Mouse (Mus musculus) gastrocnemius, postnatal 14 days (tissue): ENCODE results near the gene B3gnt2. TPM values are rescaled to one million over a fixed set of nuclear protein-coding genes. Genes with fewer than 3 reads are reported as not detected.

Experiments used
- DNase-seq: peaks from one replicate; pipeline ENCODE4 v3.0.0; 2021; ENCODE audit warnings: mixed read lengths
- intact Hi-C: fragments of 180-260 bp; cut with DNase I; formaldehyde crosslinking; loops from one replicate; pipeline ENCODE4 v1.15.1; 2025; ENCODE audit warnings: low total_unique reads
- total RNA-seq, 2 experiments: library from RNA; stranded (reverse); gene quantifications; 2 replicates each; pipeline ENCODE4 v1.2.3; 2021

Gene B3gnt2
- total RNA-seq, 2 experiments from 2014 or later, result 4.4 to 5.7 TPM

DNA sequence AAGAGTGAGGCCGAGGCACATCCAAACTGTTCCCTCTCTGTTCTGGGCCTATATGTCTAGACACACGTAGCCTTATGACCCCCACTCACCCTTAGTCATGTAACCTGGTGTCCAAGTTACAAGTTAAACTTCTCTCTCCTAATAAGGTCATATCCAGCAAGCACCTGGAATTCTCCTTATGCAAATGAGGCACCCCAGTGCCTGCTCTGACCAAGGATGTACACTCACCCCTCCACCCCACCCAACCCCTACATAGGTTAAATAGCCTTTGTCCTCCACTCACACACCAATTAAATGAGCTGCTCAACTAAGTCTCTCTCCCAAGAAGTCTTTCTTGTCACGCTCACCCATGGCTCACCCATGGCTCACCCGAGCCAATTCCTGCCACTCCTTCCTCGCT is 69.0 kb downstream of the B3gnt2 start:
- no peak for DNase-seq
- intact Hi-C loops, result no loop called here

- intact Hi-C loops, result no loop called here
- DNase-seq, result no peak
These were observed 72.9 kb downstream of the B3gnt2 start for GRCm38 (mm10) chr11:22787833-22788232.

- DNase-seq, result no peak
- intact Hi-C loops, result no loop called here
These were observed 76.3 kb downstream of the B3gnt2 start for GRCm38 (mm10) chr11:22784477-22784876.

GRCm38 (mm10) chr11:22782705-22783124 is 78.0 kb downstream of the B3gnt2 start:
- no peak for DNase-seq
- intact Hi-C loops, result no loop called here

DNA sequence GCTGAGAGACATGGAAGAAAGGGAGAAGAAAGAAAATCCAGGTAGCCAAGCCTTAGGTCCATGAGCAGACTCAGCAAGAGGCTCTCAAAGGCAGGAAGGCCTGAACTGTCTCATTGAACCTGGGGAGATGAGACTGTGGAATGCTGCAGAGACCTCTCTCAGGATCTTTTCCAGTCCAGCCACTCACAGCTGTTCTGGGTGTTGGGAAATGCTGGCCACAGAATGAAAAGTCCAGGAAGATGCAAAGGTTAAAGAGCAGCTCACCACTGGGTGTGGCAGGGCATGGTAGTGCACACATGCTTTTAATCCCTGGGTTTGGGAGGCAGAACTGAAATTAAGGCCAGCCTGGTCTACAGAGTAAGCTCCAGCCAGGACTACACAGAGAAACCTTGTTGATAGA is 79.6 kb downstream of the B3gnt2 start:
- DNase-seq, result no peak
- intact Hi-C loops, result no loop called here

DNA sequence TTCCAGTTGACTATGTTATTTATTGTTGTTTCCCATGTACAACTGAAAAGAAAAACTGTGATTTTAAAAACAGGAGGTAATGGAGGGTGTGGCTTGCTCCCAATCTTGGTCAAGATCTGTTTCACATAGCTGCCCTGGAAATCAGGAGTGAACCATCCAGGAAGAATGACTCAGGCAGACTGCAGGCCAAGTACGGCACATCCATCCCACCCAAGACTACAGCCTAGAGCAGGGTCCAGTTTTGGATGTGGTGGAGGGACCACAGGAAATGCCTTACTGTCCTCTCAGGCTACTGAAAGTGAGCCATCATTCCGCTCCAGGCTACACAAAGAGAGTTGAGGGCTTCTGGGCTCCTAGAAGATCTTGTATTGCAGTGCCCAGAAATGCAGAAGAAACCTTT is 80.0 kb downstream of the B3gnt2 start:
- no peak for DNase-seq
- intact Hi-C loops, result no loop called here

- DNase-seq, result no peak
- intact Hi-C loops, result no loop called here
These were observed 80.8 kb downstream of the B3gnt2 start for GRCm38 (mm10) chr11:22779821-22780551.

- DNase-seq, result no peak
- intact Hi-C loops, result no loop called here
These were observed 82.2 kb downstream of the B3gnt2 start for GRCm38 (mm10) chr11:22778596-22778995.

DNA sequence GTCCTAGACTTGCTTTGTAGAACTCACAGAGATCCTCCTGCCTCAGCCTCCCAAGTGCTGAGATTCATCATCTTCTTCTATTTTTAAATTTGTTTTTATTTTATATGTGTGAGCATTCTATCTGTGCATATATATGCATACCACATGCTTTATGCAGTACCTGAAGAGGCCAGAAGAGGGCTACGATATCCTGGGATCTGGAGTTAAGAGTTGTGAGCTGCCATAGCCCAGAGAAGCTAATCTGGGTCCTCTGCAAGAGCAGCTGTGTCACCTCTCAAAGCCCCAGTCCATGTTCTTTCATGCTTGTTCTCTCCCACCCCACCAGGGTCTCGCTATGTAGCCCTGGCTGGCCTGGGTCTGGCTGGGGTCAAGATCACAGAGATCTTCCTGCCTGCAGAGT is 83.2 kb downstream of the B3gnt2 start:
- DNase-seq, result no peak
- intact Hi-C loops, result no loop called here

- DNase-seq, result no peak
- intact Hi-C loops, result no loop called here
These were observed 85.9 kb downstream of the B3gnt2 start for GRCm38 (mm10) chr11:22774821-22775220.

GRCm38 (mm10) chr11:22766238-22766637 is 94.5 kb downstream of the B3gnt2 start:
- intact Hi-C loops, result no loop called here

DNA sequence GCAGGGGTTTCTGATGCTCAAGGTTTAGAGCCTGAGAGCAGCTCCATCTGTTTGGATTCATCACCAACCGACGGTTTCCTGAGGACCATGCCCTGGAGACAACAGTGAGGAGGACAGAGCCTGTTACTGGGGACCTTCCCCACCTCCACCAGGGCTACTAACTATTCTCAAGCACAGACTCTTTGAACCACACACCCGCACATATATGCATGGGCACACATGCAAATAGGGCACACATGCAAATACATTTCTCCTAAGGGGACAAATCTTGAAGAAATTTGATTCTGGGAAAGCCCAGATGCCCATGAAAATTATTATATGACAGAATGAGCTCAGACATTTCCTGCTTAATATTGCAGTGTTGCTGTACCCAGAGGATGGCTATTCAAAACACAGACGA is 95.3 kb downstream of the B3gnt2 start:
- DNase-seq, result no peak
- intact Hi-C loops, result no loop called here

More at GRCm38 (mm10) chr11:22766238-22766637, 94.5 kb downstream of the B3gnt2 start:
- no peak for DNase-seq

- intact Hi-C loops, result no loop called here
- no peak for DNase-seq
These were observed 97.0 kb downstream of the B3gnt2 start for GRCm38 (mm10) chr11:22763556-22764295.

- no peak for DNase-seq
- intact Hi-C loops, result no loop called here
These were observed 97.7 kb downstream of the B3gnt2 start for GRCm38 (mm10) chr11:22763055-22763454.

GRCm38 (mm10) chr11:22762236-22762927 is 98.4 kb downstream of the B3gnt2 start:
- intact Hi-C loops, result no loop called here
- DNase-seq, result no peak

GRCm38 (mm10) chr11:22759783-22760182 is 101.0 kb downstream of the B3gnt2 start:
- intact Hi-C loops, result no loop called here
- DNase-seq, result no peak

DNA sequence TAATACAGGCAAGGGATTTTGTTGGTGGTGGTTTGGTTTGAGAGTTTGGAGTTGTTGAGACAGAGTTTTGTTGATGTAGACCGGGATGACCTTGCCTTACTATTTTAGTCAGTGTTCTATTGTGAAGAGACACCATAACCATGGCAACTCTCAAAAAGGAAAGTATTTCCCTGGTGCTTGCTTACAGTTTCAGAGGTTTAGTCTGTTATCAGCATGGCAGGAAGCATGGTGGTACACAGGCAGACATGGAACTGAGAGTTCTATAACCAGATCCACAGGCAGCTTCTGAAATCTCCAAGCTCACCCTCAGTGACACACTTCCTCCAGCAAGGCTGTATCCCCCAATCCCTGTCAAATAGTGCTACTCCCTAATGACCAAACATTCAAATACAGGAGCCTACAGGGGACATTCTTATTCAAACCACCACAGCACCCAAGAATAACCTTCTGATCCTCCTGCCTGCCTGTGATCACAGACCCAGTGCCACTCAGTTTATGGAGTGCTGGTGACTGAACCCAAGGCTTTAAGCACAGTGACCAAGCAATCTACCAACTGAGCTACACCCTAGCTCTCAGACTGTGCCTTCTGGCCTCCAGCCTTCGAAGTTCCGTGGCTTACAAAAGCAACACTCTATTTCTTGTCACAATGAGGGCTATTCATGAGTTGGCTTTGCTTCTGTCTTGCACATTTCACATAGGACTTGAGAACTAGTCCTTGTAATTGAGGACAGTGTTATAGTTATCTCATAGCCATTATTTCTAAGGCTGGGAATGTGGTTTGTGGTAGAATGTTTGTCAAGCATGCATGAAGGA is 104.4 kb downstream of the B3gnt2 start:
- intact Hi-C loops, result no loop called here
- no peak for DNase-seq

GRCm38 (mm10) chr11:22755180-22755579 is 105.6 kb downstream of the B3gnt2 start:
- intact Hi-C loops, result no loop called here

GRCm38 (mm10) chr11:22752596-22752995 is 108.2 kb downstream of the B3gnt2 start:
- intact Hi-C loops, result no loop called here
- DNase-seq, result no peak

More at GRCm38 (mm10) chr11:22755180-22755579, 105.6 kb downstream of the B3gnt2 start:
- DNase-seq, result no peak

- intact Hi-C loops, result no loop called here
These were observed 109.2 kb downstream of the B3gnt2 start for GRCm38 (mm10) chr11:22751592-22751991.

More at GRCm38 (mm10) chr11:22751592-22751991, 109.2 kb downstream of the B3gnt2 start:
- no peak for DNase-seq
